Mouse (Mus musculus): ENCODE measurements around the gene Atxn1. TPM values are rescaled to one million over a fixed set of nuclear protein-coding genes. Genes with fewer than 3 reads are reported as not detected.

Gene Atxn1
- total RNA-seq, 4 experiments from 2014 or later: 123 to 159 (median 132) TPM

DNA sequence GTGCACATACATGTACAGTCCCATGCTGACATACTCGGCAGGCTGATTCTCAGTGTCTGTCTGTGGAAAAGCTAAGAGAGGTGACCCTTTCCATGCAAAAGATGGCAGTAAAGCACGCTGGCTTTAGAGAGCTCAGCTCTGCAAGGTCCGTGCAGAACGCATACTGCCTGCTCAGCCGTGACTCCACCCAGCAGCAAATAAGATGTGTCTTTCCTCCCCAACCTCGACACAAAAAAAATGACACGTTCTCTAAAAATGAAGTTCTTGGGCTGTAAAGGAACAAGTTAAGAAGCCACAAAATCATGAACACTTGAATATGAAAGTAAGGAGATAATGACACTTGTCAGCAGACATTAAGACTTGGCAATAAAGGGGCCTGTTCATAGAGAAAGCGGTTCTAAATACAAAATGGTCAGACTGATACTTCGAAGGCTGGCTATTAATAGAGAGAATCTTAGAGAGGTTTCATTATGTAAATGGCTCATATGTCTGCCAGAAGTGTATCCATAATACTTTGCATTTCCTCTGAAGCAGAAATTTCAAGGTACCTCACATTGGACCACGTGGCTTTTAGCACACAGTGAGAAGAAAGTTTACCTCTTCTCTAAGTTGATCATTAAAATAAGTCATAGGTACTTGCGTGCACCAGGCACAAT, 132.0 kb downstream of the Atxn1 start:
- no peak for DNase-seq (ENCODE audit: low spot score in 2 of 2)

DNA sequence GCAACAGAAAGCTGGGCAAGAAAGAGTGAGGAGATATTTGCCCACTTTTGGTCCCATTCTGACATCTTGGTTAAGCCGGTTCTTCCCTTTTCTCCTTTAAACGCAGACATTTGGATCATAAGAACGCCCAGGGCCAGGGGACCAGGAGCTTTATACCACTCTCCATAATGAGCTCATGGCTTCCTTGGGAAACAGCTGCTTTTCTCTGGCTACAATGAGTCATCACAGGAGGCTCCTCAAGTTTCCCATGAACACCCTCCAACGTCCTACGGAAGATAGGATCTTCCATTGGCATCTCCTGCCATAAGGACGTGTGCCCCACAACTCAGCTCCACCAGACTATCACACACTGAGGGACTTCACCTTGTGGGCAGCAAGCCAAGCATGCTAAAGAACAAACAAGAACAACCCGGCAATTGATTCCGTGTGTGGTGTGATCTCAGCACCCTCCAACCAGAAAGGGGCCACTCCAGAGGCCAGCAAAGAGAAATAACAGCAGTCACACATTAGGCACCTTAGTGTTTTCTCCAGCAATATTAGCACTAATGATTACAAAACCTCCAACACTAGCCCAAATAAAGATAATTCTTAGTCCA, 135.4 kb downstream of the Atxn1 start:
- no peak for DNase-seq (ENCODE audit: low spot score in 2 of 2)

DNA sequence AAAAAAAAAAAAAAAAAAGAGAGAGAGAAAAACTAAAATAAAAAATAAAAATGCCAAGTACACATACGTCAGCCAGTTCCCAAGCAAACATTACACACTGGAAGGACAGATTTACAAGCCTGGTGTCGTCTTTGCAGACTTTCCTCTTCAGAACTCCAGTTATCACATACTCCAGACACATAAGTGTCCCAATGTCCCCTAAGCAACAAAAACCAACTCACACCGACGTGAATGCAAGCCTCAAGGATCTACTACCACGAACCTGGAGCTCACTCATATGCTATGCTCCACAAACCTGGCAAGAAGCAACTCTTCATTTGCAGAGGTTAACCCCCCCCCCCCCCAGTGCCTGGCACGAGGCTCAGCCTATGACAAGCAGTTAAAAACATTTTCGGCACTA, 136.8 kb downstream of the Atxn1 start:
- no peak for DNase-seq (ENCODE audit: low spot score in 2 of 2)

DNA sequence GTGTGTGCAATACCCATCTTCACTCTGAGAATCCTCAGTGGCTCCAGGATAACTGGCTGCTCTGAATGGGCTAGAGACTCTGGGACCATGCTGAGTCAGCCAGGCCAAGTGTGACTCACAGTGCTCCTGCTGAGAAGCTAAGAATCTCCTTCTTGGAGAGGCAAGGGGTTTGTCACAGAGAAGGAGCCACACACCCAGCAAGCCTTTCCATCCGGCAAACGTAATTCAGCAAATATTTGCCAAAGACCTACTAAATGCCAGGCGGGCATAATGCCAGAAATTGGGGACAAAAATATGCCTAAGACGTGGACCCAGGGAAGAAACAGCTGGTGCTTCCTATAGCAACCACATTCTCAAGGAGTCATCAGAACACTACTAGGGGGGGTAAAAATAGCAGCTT, 137.2 kb downstream of the Atxn1 start:
- DNase-seq (ENCODE audit: low spot score in 2 of 2): peak in 1 of 2 experiments; percentile 27

DNA sequence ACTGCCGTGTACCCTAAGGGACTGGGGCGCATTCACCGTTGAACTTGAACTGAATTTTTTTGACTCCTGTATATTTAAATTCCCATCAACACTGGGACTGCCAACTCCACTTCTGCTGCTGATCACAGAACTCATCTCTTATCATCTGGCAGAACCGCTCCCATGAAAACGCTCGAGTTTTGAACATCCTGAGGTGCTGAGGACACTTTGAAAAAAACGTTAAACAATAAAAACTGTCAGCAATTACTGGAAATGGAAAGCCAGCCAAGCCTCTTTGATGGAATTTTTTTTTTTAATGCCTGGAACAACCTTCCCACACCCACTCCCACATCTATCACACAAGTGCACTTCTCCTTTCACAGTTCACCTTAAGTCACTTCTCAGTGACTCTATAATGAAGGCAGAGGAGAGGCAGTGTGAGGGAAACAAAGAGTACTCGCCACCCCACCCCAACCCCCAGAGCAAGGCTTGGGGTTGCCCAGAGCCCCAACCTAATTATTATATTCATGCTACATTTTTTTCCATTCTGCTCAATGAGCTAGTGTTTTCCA, 137.7 kb downstream of the Atxn1 start:
- no peak for DNase-seq (ENCODE audit: low spot score in 2 of 2)

DNA sequence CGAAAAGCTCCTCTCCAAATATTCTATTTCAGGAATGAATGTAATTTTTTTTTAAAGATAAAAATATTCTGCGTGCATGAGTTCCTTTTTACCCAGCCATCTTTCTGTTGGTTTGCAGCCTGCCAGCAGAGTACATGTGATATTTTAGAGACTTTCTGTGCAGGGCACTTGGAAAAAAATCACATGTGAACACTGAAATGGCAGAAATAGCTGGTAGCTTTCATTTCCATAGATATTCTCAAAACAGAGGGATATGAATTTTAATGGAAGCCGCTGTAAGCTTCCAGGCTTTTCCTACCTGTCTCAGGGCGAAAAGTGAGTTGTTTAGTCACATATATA, 142.3 kb downstream of the Atxn1 start:
- DNase-seq (ENCODE audit: low spot score in 2 of 2): no peak

DNA sequence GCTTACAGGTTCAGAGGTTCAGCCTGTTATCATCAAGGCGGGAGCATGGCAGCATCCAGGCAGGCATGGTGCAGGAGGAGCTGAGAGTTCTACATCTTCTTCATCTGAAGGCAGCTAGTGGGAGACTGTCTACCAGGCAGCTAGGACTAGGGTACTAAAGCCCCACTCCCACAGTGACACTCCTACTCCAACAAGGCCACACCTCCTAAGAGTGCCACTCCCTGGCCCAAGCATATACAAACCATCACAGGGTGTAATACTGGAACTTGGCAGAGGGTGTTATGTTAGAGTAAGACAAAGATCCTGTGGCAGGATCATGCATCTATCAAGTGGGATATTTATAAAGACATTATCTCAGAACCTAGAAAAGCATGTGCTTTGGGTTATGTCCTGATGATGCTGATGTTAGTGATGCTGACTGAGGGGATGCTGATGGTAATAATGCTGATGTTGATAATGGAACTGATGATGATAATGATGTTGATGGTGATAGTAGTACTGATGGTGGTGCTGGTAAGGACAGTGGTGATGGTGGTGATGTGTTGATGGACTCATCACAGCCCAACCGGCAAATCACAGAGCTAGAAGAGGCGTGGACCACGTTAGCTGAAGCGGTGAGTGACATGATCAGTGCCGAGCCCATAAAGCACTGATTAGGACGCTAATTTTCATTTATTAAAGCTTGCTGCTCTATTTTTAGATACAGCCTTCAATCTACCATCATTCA, 142.9 kb downstream of the Atxn1 start:
- DNase-seq (ENCODE audit: low spot score in 2 of 2): no peak

DNA sequence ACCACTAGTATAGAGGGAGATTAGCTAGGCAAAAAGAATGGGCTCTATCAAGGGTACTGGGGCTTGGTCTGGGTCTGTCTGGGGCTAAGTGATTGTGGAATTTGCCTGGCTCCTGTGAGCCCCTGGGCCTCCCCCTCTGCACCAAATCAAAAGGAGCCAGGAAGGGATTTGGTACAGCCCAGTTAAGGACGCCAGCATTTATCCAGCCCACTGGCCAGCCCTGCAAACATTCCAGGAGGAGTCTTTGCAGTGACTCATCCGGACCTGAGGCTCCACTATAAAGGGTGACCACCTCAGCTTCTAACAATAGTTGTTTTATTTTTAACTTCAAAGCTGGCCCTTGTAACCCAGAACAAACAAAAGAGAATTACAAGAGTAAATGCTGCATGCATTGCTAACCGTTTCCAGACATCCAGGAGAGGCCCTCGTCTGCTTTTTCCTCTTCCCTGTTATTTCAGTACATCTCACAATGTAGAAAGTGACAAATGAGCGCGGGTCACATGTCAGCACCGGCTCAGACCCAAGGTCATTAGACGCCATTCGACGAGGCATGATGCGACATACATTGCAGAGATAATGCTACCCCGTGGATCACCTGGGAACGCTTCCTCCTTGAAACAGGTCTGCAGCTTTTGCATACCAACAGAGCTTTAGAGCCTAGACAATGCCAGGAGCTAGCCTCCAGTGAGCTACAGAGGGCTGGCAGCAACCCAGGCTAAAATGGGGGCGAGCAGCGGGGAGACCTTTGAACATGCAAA, 144.2 kb downstream of the Atxn1 start:
- no peak for DNase-seq (ENCODE audit: low spot score in 2 of 2)

DNA sequence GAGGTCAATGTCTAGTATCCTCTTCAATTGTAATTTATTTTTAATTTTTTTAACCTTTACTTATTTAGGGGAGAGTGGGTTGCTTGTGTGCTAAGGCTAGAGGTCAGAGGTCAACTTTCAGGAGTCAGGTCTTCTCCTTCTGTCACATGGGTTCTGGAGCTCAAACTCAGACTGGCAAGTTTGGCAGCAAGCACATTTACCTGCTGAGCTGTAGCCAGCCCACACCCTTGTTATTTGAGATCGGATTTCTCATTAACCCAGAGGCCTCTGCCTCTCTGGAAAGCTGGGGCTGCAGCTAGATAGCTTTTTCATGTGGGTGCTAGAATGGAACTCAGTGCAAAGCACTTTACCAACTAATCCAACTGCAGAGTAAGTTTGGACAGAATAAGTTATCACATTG, 148.1 kb downstream of the Atxn1 start:
- DNase-seq (ENCODE audit: low spot score in 2 of 2): no peak

DNA sequence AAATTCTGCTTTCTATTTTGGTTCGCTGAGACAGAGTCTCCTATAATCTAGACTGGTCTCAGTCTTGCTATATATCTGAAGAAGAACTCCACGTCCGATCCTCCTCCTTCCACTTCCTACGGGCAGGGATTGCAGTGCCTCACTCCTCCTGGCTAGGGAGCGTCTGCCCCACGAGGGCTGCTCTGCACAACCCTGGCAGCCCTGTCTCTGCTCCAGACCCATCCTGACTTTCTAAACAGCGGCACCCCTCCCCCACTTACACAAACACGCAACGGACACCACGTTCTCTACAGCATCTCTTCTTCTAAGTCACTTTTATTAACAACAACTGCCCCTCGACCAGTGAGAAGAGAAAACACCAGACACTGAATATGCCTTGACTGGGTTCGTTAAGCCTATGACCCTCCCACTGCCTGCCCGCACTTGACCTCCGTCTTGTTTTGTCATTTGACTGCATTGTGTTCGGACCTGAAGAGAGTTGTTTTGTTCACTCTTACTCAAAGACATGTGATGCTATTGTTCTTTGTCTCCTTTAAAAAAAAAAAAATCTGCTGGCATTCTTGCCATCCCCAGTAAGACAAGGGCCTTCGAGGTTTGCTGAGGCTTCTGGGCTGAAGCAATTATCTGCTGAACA, 154.9 kb downstream of the Atxn1 start:
- DNase-seq (ENCODE audit: low spot score in 2 of 2): no peak

DNA sequence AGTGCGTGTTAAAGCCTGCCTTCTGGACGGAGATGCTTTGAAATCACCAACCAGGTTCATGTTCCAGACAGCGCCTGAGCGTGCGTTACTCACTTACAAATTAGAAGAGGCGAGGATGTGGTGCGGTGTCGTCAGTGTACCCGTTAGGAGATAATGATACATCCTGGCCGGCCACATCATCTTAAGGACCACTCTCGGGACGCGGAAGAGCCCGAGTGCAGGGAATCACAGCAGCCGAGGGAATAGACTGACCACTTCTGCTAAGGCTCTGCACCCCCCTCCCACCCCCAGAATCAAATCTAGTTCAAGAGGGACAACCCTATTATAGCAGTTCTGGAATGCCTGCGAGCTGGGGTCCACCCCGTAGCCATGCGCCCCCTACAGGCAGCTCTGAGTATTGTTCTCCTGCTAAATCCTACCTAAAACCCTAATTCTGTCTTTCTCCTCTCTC, 157.2 kb downstream of the Atxn1 start:
- DNase-seq (ENCODE audit: low spot score in 2 of 2): peak in 1 of 2 experiments; percentile 75

DNA sequence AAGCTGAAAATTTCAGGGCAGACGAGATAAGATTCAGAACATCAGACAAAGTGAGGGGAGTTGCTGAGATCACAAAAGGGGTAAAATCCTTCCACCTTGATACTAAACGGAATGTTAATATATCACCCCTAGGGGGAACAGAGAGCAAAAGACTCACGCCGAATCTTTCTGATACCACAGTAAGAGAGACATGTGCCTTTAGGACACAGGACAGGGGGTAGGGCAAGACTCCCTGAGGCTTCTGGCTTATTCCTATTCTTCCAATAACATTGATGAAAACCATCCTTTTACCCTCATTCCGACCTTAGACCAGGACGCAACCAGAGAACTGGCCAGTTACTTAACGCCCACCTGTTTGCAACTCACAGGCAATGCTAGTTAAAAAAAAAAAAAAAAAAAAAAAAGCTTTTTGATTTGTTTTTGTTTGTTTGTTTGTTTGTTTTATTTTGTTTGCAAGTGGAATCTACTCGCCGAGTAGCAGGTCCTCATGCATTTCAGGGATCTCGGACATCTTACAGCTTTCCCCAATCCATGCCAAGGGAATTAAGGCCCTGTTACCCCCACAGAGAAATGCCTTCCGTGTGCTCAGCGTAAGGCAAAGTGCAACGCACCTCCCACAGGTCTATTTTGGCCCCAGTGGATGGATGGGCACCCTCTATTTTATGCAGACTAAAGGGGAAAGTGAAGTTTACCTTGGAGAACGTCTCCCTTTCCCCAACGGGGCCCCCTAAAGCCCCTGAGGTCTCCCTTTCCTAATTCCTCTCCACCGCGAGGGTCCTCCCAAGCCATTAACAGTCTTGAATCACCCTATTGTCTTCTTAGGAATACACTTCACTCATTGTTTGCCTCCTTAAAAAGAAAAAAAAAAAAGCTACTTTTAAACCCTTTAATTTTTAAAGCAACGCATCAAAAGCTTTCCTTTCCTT, 157.9 kb downstream of the Atxn1 start:
- no peak for DNase-seq (ENCODE audit: low spot score in 2 of 2)

DNA sequence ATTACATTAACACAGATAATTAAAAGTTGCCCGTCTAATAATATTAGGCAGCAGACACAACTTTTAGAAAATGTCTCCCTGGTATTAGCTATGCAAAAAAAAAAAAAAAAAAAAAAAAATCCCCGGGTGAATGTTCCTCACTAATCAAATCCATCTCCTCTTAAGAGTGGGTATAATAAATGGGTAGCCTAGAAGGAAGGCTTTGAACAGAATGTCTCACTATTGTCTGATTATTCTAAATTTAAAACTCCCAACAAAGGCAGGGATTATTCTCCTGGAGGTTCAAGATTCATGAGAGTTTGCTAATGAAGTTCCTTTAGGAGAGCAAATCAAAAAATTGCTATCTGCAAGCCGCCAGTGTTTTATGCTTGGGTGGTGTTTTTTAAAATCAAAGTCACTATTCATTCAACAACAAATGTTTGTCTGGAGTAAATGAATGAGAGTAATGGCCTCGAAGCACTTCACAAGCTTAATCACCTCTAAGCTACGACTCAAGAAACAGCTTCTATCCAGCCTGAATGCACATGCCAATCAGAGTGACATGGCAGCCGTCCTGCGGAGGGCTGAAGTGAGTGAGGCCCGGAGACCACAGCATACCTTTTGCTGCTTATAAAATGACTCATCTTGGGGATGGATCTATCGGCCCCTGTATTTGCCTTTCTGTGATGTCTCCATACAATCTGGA, 158.8 kb downstream of the Atxn1 start:
- DNase-seq (ENCODE audit: low spot score in 2 of 2): no peak

DNA sequence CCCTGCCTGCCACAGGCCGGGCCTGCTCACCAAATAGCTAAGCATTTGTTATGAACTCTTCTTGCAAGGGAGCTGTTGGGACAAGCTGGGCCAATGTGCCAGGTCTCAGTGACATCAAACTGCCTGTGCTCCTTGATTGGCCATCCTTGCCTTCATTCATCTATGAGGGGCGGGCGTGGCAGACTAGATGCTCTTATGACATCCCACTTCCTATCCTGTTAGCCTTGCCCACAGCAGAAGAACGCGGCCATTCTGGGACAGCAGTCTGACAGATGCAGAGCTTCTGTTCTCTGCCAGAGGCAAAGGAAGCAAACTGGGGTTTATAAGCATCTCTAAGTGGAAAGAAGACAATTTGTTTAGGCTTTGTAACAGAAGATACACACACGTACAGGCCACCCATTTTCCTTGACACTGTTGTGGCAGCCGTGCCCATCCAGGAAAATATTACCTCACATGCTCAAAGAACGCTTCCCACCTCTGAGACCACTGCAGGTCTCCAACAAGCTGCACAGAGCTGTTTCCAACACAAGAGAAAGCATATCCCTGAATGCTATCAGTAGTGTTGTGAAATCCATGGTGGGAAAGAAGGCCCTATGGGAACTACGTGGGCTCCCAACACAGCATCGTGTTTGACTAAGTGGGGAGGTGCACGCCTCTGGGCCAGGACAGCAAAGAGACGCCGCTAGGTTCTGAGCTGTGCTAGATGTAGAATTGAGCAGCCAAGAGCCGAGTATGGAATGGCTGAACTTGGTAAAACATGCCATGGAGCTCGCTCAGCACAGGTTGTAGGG, 162.0 kb downstream of the Atxn1 start:
- no peak for DNase-seq (ENCODE audit: low spot score in 2 of 2)

DNA sequence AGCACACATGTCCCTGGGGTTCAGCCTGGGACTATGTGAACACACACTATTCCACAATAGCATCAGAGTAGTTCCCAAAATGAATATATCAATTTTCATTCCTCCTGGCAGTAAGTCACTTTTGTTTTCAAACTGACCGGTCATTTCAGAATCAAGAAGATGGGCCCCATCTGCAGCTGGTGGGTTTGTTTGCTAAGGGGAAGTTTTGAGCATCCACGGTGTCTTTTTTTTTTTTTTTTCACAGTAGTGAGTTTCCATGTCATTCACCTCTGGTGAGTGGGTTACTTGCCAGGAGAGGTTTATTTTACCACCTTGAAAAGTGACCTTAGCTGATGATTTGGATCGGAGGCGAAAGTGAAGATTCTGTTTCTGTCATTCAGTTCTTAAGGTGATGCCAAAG, 166.6 kb downstream of the Atxn1 start:
- DNase-seq (ENCODE audit: low spot score in 2 of 2): no peak

DNA sequence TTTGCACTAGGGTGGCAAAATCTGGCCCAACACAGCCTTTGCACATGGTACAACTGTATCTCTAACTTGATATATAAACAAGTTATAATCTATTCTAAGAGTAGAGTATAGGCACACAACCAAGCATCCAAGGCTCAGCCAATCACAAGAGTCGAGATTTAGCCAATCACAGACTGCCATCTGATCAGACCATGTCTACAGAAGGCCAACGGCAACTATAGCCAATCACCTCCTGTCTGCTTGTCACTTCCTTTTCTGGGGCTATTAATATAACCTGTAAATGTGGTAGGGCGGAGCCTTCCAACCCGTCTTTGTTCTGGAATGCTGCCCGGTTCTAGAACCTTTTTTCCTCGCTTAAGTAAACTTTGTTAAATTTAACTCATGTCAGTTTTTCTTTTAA, 167.1 kb downstream of the Atxn1 start:
- no peak for DNase-seq (ENCODE audit: low spot score in 2 of 2)

DNA sequence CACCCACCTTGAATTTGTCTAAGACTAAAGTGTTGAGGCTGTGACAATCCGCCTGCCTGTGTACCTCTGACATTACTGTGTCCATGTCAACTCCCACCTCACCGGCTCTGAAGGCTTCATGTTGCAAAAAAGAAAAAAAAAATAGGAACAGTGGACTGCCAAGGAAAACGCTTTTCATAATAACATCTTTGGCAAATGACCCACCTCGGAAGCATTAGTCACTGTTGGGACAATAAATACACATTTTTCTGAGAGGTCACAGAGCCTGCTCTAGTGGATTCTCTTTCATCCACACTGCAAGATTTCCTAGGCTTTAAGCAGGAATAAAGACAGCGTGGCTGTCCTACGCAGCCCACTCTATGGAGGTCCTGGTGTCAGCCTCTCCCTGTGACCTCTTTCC, 168.5 kb downstream of the Atxn1 start:
- DNase-seq (ENCODE audit: low spot score in 2 of 2): no peak

DNA sequence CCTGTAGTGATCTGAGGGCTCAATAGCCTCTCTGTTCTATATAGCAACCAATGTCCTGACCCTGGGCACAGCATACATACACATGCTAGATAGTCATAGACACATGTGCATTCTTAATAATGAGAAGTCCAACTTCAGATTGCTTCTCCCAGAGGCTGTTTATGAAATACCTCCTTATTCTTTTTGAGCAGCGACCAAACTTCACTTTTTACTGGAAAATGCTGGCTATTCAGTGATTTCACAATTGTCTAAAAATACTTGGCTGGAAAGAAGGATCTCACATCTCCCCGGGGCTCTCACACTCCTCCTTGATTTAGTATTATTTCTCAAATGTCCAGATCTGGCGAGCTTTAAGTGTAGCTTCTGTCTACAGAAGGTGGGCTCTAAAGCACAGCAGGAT, 171.0 kb downstream of the Atxn1 start:
- DNase-seq (ENCODE audit: low spot score in 2 of 2): no peak

DNA sequence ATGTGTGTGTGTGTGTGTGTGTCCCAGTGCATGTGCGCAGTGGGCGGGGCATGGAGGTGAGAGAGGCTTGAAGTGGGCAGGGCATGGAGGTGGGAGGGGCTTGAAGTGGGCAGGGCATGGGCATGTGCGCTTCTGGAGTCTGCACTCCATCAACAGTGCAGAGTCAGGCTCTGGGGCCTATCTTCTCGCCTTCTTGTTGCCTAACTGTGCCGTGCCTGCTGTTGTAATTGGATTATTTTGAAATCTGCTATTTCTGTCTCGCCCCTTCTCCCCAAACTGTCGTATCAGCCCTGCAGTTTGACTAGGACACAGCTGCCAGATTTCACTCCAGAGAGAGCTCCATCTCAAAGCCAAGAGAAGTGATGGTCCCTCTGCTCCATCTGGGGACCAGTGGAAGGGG, 178.4 kb downstream of the Atxn1 start:
- peak; percentile 33 to 53 for DNase-seq (ENCODE audit: low spot score in 2 of 2)

Data from layer of hippocampus, adult 8-10 months (tissue).